Mouse (Mus musculus) cerebellum, adult 18-20 months (tissue): ENCODE measurements around the gene Mettl16.
A peak's percentile ranks its signal among the peaks of the same experiment; 100 is the strongest.

ENCODE experiments used
- DNase-seq, 2 experiments: peaks; one replicate each; pipeline ENCODE4 v3.0.0; 2021

Mettl16 gene

GRCm38 (mm10) chr11:74850998-74851661 is 80.5 kb downstream of the Mettl16 start:
- no peak for DNase-seq

DNA sequence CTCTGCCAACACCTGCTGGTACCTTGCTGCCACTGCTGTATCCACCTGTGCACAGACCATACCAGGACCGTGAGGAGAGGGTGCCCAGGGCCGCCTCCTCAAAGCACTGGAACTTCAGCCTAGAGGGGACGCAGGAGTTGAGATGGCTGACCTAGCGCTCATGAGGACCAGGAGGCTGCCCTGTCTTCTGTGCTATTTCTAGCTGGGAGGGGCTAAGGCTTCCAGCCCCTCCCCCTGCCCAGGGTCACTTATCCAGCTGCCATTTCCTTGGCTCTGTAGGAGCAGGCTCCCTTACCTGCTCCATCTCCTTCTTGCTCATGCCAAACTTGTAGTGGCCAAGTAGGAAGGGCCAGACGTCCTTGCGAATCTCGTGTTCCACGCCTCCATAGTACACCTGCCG is 87.1 kb downstream of the Mettl16 start:
- no peak for DNase-seq

DNA sequence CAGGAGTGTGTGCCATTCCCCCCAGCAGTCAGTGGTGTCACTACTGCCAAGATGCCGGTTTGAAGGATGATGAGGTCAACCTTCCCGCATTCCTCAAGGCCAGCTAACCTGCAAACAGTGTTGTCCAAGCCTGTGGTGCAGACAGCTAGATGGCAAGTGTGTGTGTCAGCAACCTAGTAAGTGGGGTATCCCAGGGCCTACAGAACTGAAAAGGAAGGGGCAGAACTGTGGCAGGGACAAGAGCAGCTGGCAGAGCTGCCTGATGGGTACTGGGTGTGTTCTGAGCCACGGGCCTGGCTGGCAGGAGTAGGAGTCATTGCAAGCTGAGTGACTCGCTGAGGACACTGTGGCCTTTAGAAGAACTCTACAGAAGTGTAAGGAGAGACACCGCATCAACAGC is 91.5 kb downstream of the Mettl16 start:
- no peak for DNase-seq

DNA sequence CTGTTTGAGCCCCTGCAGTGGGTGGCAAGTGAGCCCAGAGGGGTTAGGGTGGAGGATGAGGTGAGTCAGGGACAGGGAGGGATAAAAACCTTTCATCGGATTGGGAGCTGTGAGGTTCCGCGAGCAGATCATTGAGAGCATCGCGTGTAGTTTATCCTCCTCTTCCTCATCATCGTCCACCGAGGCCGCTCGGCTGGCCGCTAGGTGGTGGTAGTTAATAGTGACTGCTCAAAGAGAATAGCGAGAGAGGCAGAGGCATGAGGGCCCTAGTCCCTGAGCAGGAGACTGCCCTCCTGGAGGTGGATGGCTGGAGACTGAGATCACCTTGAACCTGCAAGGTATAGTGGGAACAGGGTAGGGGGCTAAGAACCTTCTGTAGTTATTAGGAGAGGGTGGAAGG is 92.8 kb downstream of the Mettl16 start:
- DNase-seq, result peak; percentile 46 to 53

DNA sequence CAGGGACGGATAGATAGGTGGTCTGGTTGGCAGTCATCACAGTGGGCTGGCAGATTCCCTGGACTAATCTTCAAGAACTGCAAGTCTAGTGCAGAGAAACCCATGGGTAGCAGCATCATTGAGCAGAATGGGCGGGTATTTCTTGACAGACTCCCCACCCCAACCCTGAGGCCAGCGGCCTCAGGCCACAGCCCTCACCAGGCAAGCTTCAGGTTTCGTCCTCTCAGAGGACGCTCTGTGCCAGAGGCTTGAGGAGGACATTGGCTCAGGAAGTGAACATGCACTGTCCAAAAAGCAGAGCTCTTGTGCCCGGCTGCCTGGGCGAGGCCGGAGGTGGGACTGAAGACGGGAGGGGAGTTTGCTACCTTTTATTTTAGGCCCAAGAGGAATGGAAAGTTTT is 93.8 kb downstream of the Mettl16 start:
- DNase-seq, result no peak

DNA sequence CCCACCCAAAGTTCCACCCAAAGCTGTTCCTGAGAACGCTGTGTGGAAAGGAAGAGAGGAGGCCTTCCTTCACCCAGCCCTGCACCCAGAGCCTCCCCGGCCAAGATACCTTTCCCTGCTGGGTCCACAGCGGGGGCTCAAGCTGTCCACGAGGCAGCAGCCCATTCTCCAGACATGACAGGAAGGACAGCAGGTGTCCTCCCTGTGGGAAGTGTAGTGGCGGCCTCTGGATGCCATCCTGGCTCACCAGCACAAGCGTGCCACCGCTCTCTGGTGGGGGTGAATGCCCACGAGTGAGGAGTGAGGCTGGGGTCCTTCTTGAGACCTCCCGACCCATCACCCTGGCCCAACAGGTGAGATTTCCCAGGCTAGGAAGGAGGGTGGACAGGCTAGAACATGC is 94.6 kb downstream of the Mettl16 start:
- no peak for DNase-seq

DNA sequence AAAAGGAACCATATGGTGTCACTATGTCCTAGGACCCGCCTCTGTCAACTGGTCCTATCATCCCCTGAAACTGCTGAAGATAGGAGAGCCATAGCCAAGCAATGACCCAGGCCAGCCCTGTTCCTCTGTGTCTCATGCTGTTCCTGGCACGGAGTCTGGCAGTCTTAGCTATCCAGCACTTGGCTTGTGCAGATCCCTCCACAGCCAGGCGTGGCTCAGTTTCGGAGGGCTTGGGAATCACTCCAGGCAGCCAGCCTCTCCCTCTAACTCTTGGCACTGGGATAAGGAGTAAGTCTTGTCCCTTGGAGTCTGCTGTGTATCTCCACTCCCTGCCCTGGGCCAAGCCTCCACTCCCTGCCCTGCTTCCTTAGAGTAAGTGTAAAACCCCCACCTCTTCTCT is 96.0 kb downstream of the Mettl16 start:
- peak; percentile 86 to 93 for DNase-seq

DNA sequence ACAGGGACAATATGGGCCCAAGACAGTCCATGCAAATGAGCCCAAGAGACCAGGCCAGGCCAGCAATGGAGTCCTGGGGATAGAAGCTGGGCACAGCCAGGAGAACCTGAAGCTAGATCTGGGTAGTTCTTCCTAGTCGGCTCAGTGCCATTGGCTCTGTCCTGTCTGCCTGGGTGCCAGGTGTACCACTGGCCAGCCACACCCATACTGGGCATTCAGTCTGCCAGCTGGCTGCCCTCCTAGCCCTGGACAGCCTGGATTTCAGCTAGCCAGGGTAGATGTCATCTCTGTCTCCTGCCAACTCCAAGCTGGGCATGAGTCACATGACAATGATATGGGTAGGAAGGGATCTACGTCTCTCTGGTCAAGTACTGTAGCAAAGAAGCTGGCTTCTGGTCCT is 96.6 kb downstream of the Mettl16 start:
- DNase-seq, result peak; percentile 91 to 93

GRCm38 (mm10) chr11:74868046-74868760 is 97.6 kb downstream of the Mettl16 start:
- peak; percentile 40 to 49 for DNase-seq

GRCm38 (mm10) chr11:74869603-74870002 is 99.0 kb downstream of the Mettl16 start:
- no peak for DNase-seq

GRCm38 (mm10) chr11:74870544-74870943 is 99.9 kb downstream of the Mettl16 start:
- DNase-seq, result no peak

DNA sequence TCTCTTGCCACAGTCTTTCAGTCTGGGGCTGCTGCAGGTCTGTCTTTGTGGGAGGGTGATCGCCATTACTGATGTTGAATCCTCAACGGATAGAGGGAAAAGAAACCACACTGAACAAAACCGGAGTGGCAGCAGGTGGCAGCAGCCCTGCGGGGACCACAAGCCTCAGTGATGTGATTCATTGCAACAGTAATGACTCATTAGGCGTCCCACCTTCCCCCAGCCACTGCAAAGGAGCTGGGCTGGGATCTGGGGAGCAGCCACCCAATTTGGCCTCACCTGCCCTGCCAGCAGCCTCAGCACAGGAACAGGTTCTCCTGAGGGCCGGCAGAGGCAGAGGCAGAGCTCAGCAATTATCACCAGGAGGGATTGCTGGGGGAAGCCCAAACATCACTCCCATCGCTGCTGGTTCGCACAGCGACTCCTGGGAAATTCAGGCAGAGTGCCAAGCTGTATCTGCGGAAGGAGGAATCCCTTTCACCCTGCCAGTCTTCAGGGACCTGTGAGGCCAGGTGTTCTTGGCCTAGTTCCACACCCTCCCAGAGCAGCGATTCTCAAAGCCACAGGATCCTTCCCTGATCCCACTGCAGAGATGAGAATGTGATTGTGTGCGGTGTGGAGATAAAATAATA is 100.5 kb downstream of the Mettl16 start:
- no peak for DNase-seq

DNA sequence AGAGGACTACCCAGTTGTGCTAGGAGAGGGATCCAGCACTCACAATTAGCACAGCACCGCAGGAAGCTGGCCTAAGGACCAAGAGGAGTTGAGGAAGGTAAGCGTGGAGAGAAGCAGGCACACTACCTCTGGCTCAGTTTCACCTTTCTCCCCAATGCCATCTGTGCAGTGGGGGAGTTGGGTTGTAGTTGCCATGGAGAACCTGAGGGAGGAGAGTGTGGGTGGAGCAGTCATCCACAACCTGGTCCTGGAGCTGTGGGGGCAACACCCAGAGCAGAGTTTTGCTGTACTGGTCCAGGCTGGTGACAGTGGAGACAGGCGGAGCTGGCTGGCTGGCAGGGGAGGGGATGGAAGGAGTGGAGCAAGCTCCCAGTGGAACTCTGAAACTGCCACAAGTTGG is 104.0 kb downstream of the Mettl16 start:
- peak; percentile 52 to 61 for DNase-seq

DNA sequence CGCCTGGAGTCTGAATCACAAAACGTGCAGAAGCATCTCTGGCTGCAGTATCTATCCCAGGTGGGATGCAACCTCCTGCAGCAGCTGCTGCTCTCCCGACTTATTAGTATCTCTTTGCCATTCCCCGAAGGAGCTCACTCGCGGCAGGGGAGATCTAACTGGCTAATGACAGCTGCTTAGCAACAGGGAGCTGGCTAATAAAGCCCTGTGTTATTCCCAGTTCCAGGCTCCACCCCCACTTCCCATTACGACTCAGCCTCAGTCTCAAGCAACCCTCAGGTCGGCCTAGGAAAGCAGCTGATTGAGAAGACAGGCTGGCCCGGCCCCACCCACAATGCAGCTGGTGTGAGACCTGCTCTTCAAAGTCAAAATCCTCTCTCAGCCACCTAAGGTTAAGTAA is 106.2 kb downstream of the Mettl16 start:
- DNase-seq, result peak; percentile 65 to 73
